Mouse (Mus musculus) liver, embryonic 16.5 days (tissue): Measurements from ENCODE around the gene Serpinf2. TPM values are rescaled to one million over a fixed set of nuclear protein-coding genes. Genes with fewer than 3 reads are reported as not detected.
A peak's percentile ranks its signal among the peaks of the same experiment; 100 is the strongest.

Source experiments
- ATAC-seq: fragments of 200-750 bp; cut with Nextera tagmentation; 2 replicates; pipeline ENCODE4 v1.8.0; 2017; ENCODE audit warnings: low read depth, mild to moderate bottlenecking, moderate number of reproducible peaks, moderate library complexity
- H3K27ac ChIP-seq: fragments of 300-500 bp; sonication (generic); 2 replicates; pipeline ENCODE4 v1.5.1; 2014; ENCODE audit warnings: mild to moderate bottlenecking, low read length
- H3K27me3 ChIP-seq: fragments of 300-500 bp; sonication (generic); 2 replicates; pipeline ENCODE4 v1.6.1; 2014; ENCODE audit warnings: low read depth, low read length, mixed read lengths; ENCODE audit not compliant: control insufficient read depth, insufficient read depth
- H3K36me3 ChIP-seq: fragments of 300-500 bp; sonication (generic); 2 replicates; pipeline ENCODE4 v1.6.1; 2014; ENCODE audit warnings: mild to moderate bottlenecking; ENCODE audit not compliant: control insufficient read depth, insufficient read depth
- H3K4me1 ChIP-seq: fragments of 300-500 bp; sonication (generic); 2 replicates; pipeline ENCODE4 v1.6.1; 2014; ENCODE audit warnings: low read depth, low read length, mixed read lengths; ENCODE audit not compliant: control insufficient read depth
- H3K4me2 ChIP-seq: fragments of 300-500 bp; sonication (generic); 2 replicates; pipeline ENCODE4 v1.6.1; 2014; ENCODE audit warnings: low read depth, low read length, mixed read lengths
- H3K4me3 ChIP-seq: fragments of 300-500 bp; sonication (generic); 2 replicates; pipeline ENCODE4 v1.5.1; 2014; ENCODE audit warnings: low read depth, mild to moderate bottlenecking, low read length
- H3K9ac ChIP-seq: fragments of 300-500 bp; sonication (generic); 2 replicates; pipeline ENCODE4 v1.6.1; 2014; ENCODE audit warnings: low read depth, low read length
- H3K9me3 ChIP-seq: fragments of 300-500 bp; sonication (generic); replicated peaks from 2 replicates; pipeline ENCODE4 v1.6.1; 2016; ENCODE audit warnings: low read length; ENCODE audit not compliant: control insufficient read depth
- WGBS: fragments of 180-500 bp; shearing (Covaris S2); extraction: QIAGEN DNeasy Blood & Tissue Kit; methylation state at CpG from one replicate; pipeline ENCODE4 v1.1.7; 2014; ENCODE audit not compliant: insufficient replicate concordance; 5-methylcytosine and 5-hydroxymethylcytosine counted together
- polyA plus RNA-seq: library from polyadenylated mRNA; unstranded; fragments of >200 nt; fragmentation: Nextera tagmentation; extraction: Ambion mirVana; gene quantifications from 2 replicates; pipeline ENCODE4 v1.2.1, GENCODE M21; 2015

Serpinf2 gene
- polyA plus RNA-seq, 1 experiment from 2014 or later: 817 TPM

GRCm38 (mm10) chr11:75448575-75448974 lies 9.2 kb upstream of the Serpinf2 start:
- Histone ChIP-seq H3K27me3 (no peaks in the 10 kb centered on the region), H3K4me3 (peak overlapping the region; percentile 59), H3K9ac (peak overlapping the region; percentile 70), H3K36me3 (peaks cover 54% of the 10 kb centered on the region), H3K9me3 (no peaks in the 10 kb centered on the region), H3K4me2 (peak overlapping the region; percentile 80), H3K27ac (peak overlapping the region; percentile 93), H3K4me1 (peaks cover 68% of the 10 kb centered on the region)
- no peak for ATAC-seq
- 43% methylated on average over 3 of the region's 3 CpGs for WGBS

DNA sequence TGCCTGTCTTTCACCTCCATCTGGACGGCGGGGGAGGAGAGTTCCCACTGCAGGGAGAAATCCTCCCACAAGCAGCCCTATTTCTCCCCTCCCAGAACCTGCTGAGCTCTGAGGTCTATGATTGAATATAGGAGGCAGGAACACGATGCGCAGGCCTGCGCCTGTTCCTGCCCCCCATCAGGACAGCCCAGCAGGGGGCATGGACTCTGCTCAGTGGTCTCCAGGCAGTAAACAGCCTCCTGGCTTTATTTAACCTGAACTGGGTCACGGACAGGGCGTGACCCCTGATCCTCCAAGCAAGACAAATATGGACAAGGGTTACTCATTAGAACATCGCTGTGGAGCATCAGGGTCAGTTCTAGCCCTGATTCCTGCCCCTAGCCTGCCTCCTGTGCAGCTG lies 4.3 kb upstream of the Serpinf2 start:
- H3K4me3 ChIP-seq: no peak overlapping the region
- peaks cover 72% of the 10 kb centered on the region for H3K36me3 ChIP-seq
- H3K9me3 ChIP-seq: no peaks in the 10 kb centered on the region
- H3K9ac ChIP-seq: no peak overlapping the region
- peak overlapping the region; percentile 83 for H3K27ac ChIP-seq
- 74% methylated on average over 8 of the region's 8 CpGs for WGBS
- ATAC-seq: peak; percentile 83
- H3K4me1 ChIP-seq: peaks cover 27% of the 10 kb centered on the region
- H3K27me3 ChIP-seq: no peaks in the 10 kb centered on the region
- no peak overlapping the region for H3K4me2 ChIP-seq

DNA sequence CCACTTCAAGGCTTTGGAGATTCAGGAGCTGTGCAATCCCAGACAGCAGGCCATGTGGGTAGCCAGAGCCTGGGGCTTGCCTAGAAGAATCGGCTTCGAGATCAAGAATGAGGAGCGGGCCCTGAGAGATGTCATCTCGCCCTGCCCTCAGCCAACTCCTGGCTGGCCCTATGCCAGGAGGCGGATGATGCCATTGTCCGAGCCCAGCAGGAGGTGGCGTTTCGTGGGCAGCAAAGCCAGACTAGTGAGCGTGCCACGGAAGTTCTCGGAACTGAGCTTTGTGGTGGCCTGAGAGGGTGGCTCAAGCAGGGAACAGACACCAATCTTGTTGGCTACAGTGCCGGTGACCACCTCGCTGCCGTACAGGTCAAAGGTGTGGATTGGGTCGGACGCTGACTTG lies 2.2 kb upstream of the Serpinf2 start:
- Histone ChIP-seq H3K27me3 (no peaks in the 10 kb centered on the region), H3K36me3 (peaks cover 54% of the 10 kb centered on the region), H3K4me1 (peaks cover 11% of the 10 kb centered on the region), H3K9me3 (no peaks in the 10 kb centered on the region), H3K27ac (no peak overlapping the region), H3K4me3 (no peak overlapping the region), H3K9ac (no peak overlapping the region), H3K4me2 (no peak overlapping the region)
- ATAC-seq: no peak
- WGBS: 92% methylated on average over 16 of the region's 16 CpGs

DNA sequence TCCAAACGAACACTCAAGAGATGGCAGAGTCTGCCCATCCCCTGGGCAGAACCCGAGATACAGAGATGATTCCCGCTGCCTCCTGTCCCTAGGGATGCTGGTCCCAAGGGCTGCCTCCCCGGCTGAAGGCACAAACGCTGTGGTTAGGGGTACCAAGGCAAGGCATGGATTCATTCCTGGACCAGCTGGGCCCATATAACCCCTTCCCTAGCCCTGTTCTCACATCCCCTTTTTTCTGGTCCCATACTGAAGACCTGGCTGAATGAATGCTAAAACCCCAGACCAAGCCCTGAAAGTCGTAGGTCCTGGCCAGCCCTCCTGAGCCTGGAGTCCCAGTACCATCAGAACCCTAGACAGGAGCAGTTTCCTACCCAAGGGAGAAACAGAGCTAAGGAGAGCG lies 1.6 kb upstream of the Serpinf2 start:
- Histone ChIP-seq H3K36me3 (peaks cover 48% of the 10 kb centered on the region), H3K4me1 (peaks cover 11% of the 10 kb centered on the region)
- WGBS: 80% methylated on average over 7 of the region's 7 CpGs

DNA sequence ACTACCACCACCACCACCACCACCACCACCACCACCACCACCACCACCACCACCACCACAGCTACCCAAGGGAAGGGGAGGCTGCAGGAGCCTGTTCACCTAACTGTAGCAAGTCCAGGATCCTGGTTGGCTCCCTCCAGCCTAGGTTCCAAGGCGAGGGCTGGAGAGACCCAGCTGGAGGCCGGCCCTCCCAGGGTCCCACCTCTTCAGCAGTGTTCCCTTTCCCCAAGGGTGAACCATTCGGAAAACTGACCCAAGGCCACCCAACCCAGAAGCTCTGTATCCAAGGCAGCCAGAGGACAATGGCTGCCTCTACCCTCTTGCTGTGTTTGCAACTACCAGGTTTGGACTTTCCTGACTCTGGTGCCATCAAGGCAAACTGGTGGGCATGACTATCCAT lies 560 bp upstream of the Serpinf2 start:
- H3K4me3 ChIP-seq: no peak overlapping the region
- no peaks in the 10 kb centered on the region for H3K27me3 ChIP-seq
- H3K36me3 ChIP-seq: peaks cover 44% of the 10 kb centered on the region
- no peaks in the 10 kb centered on the region for H3K9me3 ChIP-seq
- peak overlapping the region; percentile 69 for H3K27ac ChIP-seq
- H3K4me2 ChIP-seq: peak overlapping the region; percentile 14; the same call in 1 of the 2 replicates
- 75% methylated on average over 3 of the region's 3 CpGs for WGBS
- peaks cover 11% of the 10 kb centered on the region for H3K4me1 ChIP-seq
- H3K9ac ChIP-seq: no peak overlapping the region
- no peak for ATAC-seq

More for the DNA sequence above, 1.6 kb upstream of the Serpinf2 start:
- H3K27ac ChIP-seq: no peak overlapping the region
- no peak overlapping the region for H3K4me3 ChIP-seq
- H3K4me2 ChIP-seq: no peak overlapping the region
- no peaks in the 10 kb centered on the region for H3K27me3 ChIP-seq
- no peak overlapping the region for H3K9ac ChIP-seq
- no peaks in the 10 kb centered on the region for H3K9me3 ChIP-seq
- no peak for ATAC-seq

DNA sequence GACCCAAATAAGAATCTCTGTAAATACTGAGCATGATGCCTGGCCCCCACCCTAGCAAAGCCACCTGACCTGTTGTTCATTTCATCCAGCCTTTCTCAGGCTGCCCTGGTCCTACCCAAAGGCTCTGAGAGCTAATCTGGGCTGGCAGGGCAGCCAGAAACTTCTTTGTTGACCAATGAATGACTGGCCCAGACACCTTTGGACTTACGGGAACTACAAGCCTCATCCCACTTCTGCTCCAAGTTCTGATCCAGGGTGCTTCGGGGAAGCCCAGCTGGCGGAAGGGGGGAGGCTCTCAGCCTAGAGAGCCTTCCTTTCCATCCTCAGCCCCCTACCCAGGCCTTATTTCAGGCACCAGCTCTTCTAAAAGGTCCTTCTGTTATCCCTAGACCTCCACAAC lies 587 bp downstream of the Serpinf2 start:
- Histone ChIP-seq H3K36me3 (peaks cover 37% of the 10 kb centered on the region), H3K4me3 (peak overlapping the region; percentile 47), H3K4me2 (no peak overlapping the region), H3K9me3 (0 out of 2 replicates have a peak, but pooled peaks cover 3% of the 10 kb centered on the region), H3K27ac (peak overlapping the region; percentile 64), H3K27me3 (no peaks in the 10 kb centered on the region), H3K4me1 (peaks cover 3% of the 10 kb centered on the region), H3K9ac (peak overlapping the region; percentile 44)
- ATAC-seq: no peak
- 82% methylated on average over 3 of the region's 3 CpGs for WGBS

GRCm38 (mm10) chr11:75438194-75438593 lies 1.2 kb downstream of the Serpinf2 start:
- ATAC-seq: no peak
- Histone ChIP-seq H3K4me3 (peak overlapping the region; percentile 47), H3K9ac (peak overlapping the region; percentile 44), H3K9me3 (0 out of 2 replicates have a peak, but pooled peaks cover 3% of the 10 kb centered on the region), H3K27ac (peak overlapping the region; percentile 64), H3K27me3 (no peaks in the 10 kb centered on the region), H3K4me1 (peaks cover 3% of the 10 kb centered on the region), H3K4me2 (peak overlapping the region; percentile 16; the same call in 1 of the 2 replicates), H3K36me3 (peaks cover 34% of the 10 kb centered on the region)
- WGBS: 67% methylated on average over 13 of the region's 13 CpGs

GRCm38 (mm10) chr11:75434138-75434537 lies 5.3 kb downstream of the Serpinf2 start:
- H3K4me2 ChIP-seq: no peak overlapping the region
- H3K4me1 ChIP-seq: no peaks in the 10 kb centered on the region; the same call in 1 of the 2 replicates
- H3K9ac ChIP-seq: no peak overlapping the region
- no peak overlapping the region for H3K4me3 ChIP-seq
- peaks cover 22% of the 10 kb centered on the region for H3K36me3 ChIP-seq
- 0 out of 2 replicates have a peak, but pooled peaks cover 3% of the 10 kb centered on the region for H3K9me3 ChIP-seq
- no peak for ATAC-seq
- no peak overlapping the region for H3K27ac ChIP-seq
- 76% methylated on average over 5 of the region's 5 CpGs for WGBS
- H3K27me3 ChIP-seq: no peaks in the 10 kb centered on the region

- 0 out of 2 replicates have a peak, but pooled peaks cover 3% of the 10 kb centered on the region for H3K9me3 ChIP-seq
- no peak overlapping the region for H3K4me3 ChIP-seq
- 77% methylated on average over 11 of the region's 11 CpGs for WGBS
- H3K27ac ChIP-seq: no peak overlapping the region
- ATAC-seq: no peak
- H3K4me2 ChIP-seq: no peak overlapping the region
- no peak overlapping the region for H3K9ac ChIP-seq
- H3K36me3 ChIP-seq: peaks cover 22% of the 10 kb centered on the region
- H3K27me3 ChIP-seq: no peaks in the 10 kb centered on the region
- no peaks in the 10 kb centered on the region; the same call in none of the 2 replicates for H3K4me1 ChIP-seq
Observed at GRCm38 (mm10) chr11:75431307-75431706, 8.1 kb downstream of the Serpinf2 start.
